Mouse (Mus musculus): ENCODE measurements around the gene A630076J17Rik.

GRCm38 (mm10) chr3:107275351-107275750, 44.9 kb downstream of the A630076J17Rik start:
- TF ChIP-seq CTCF (conservative IDR thresholded peaks at IDR 0.05; ENCODE audit: low read length) = no peak
- TF ChIP-seq POU5F1 (IDR thresholded peaks at IDR 0.05; ENCODE audit: borderline replicate concordance, low read length) = no peak
